Mouse (Mus musculus) liver, embryonic 13.5 days (tissue): ENCODE data around the gene Csrnp2. TPM values are rescaled to one million over a fixed set of nuclear protein-coding genes. Genes with fewer than 3 reads are reported as not detected.
A peak's percentile ranks its signal among the peaks of the same experiment; 100 is the strongest.
"Not testable (repeated sequence)": the region's sequence is repeated elsewhere in the genome, so short reads cannot be mapped to it uniquely, and the experiment has no call there.

Source experiments
- ATAC-seq: fragments of 200-750 bp; cut with Nextera tagmentation; 2 replicates; pipeline ENCODE4 v1.8.0; 2017; ENCODE audit warnings: low read depth, mild to moderate bottlenecking, moderate number of reproducible peaks, moderate library complexity
- DNase-seq: peaks from one replicate; pipeline ENCODE4 v3.0.0; 2022
- H3K27ac ChIP-seq: fragments of 300-500 bp; sonication (generic); 2 replicates; pipeline ENCODE4 v1.5.1; 2015; ENCODE audit warnings: moderate library complexity, mild to moderate bottlenecking, inconsistent platforms
- H3K27me3 ChIP-seq: fragments of 300-500 bp; sonication (generic); 2 replicates; pipeline ENCODE4 v1.6.1; 2015; ENCODE audit warnings: mild to moderate bottlenecking, inconsistent platforms
- H3K36me3 ChIP-seq: fragments of 300-500 bp; sonication (generic); 2 replicates; pipeline ENCODE4 v1.6.1; 2015; ENCODE audit warnings: mild to moderate bottlenecking, inconsistent platforms
- H3K4me1 ChIP-seq: fragments of 300-500 bp; sonication (generic); replicated peaks from 2 replicates; pipeline ENCODE4 v1.6.1; 2015; ENCODE audit warnings: inconsistent platforms
- H3K4me2 ChIP-seq: fragments of 300-500 bp; sonication (generic); 2 replicates; pipeline ENCODE4 v1.6.1; 2015; ENCODE audit warnings: inconsistent platforms, mild to moderate bottlenecking, moderate library complexity
- H3K4me3 ChIP-seq: fragments of 300-500 bp; sonication (generic); replicated peaks from 2 replicates; pipeline ENCODE4 v1.5.1; 2015; ENCODE audit warnings: mild to moderate bottlenecking, inconsistent platforms
- H3K9ac ChIP-seq: fragments of 300-500 bp; sonication (generic); 2 replicates; pipeline ENCODE4 v1.6.1; 2015; ENCODE audit warnings: mild to moderate bottlenecking, inconsistent platforms
- H3K9me3 ChIP-seq: fragments of 300-500 bp; sonication (generic); replicated peaks from 2 replicates; pipeline ENCODE4 v1.6.1; 2016; ENCODE audit warnings: inconsistent platforms
- WGBS: fragments of 180-500 bp; shearing (Covaris S2); methylation state at CpG from one replicate; pipeline ENCODE4 v1.1.7; 2015; ENCODE audit not compliant: insufficient replicate concordance; 5-methylcytosine and 5-hydroxymethylcytosine counted together
- polyA plus RNA-seq: library from polyadenylated mRNA; unstranded; fragments of >200 nt; fragmentation: Nextera tagmentation; extraction: Ambion mirVana; gene quantifications from 2 replicates; pipeline ENCODE4 v1.2.1, GENCODE M21; 2015

The Csrnp2 gene
- polyA plus RNA-seq, 1 experiment from 2014 or later = 1.1 TPM

GRCm38 (mm10) chr15:100510072-100510471 lies 14.8 kb upstream of the Csrnp2 start:
- no peak for DNase-seq
- Histone ChIP-seq H3K4me1 (no peaks in the 10 kb centered on the region), H3K9me3 (no peaks in the 10 kb centered on the region), H3K36me3 (peaks cover 34% of the 10 kb centered on the region), H3K4me2 (no peak overlapping the region), H3K27me3 (no peaks in the 10 kb centered on the region), H3K9ac (no peak overlapping the region), H3K27ac (no peak overlapping the region), H3K4me3 (no peak overlapping the region)
- 84% methylated on average over 11 of the region's 11 CpGs for WGBS
- ATAC-seq = no peak

- Histone ChIP-seq H3K4me2 (no peak overlapping the region), H3K4me3 (no peak overlapping the region)
- WGBS = 78% methylated on average over 13 of the region's 13 CpGs
Observed at GRCm38 (mm10) chr15:100508454-100509167, 13.3 kb upstream of the Csrnp2 start.

GRCm38 (mm10) chr15:100499506-100499905 lies 4.2 kb upstream of the Csrnp2 start:
- H3K27me3 ChIP-seq, H3K36me3 ChIP-seq, ATAC-seq, H3K27ac ChIP-seq, H3K4me2 ChIP-seq, H3K4me1 ChIP-seq, H3K9me3 ChIP-seq, DNase-seq, H3K9ac ChIP-seq, H3K4me3 ChIP-seq: not testable (repeated sequence)
- 82% methylated on average over 8 of the region's 8 CpGs for WGBS

More at GRCm38 (mm10) chr15:100508454-100509167, 13.3 kb upstream of the Csrnp2 start:
- no peaks in the 10 kb centered on the region for H3K9me3 ChIP-seq
- no peaks in the 10 kb centered on the region for H3K4me1 ChIP-seq
- peaks cover 29% of the 10 kb centered on the region for H3K36me3 ChIP-seq
- H3K9ac ChIP-seq = no peak overlapping the region
- no peak overlapping the region for H3K27ac ChIP-seq
- DNase-seq (no peak), ATAC-seq (no peak)
- no peaks in the 10 kb centered on the region for H3K27me3 ChIP-seq

- DNase-seq (no peak), ATAC-seq (peak; percentile 63)
- under 1% methylated on average over 29 of the region's 29 CpGs for WGBS
- Histone ChIP-seq H3K9me3 (no peaks in the 10 kb centered on the region), H3K27ac (peak overlapping the region; percentile 41), H3K36me3 (no peaks in the 10 kb centered on the region), H3K4me3 (peak overlapping the region; percentile 71), H3K9ac (peak overlapping the region; percentile 82), H3K4me1 (peaks cover 23% of the 10 kb centered on the region), H3K4me2 (peak overlapping the region; percentile 98), H3K27me3 (peaks cover 19% of the 10 kb centered on the region)
Observed at GRCm38 (mm10) chr15:100494647-100495046, 641 bp downstream of the Csrnp2 start.

- no peak overlapping the region for H3K27ac ChIP-seq
- no peaks in the 10 kb centered on the region for H3K36me3 ChIP-seq
- ATAC-seq = no peak
- no peak overlapping the region for H3K9ac ChIP-seq
- H3K4me3 ChIP-seq = no peak overlapping the region
- no peaks in the 10 kb centered on the region for H3K9me3 ChIP-seq
- DNase-seq = no peak
- WGBS = 75% methylated on average over 9 of the region's 9 CpGs
- no peak overlapping the region for H3K4me2 ChIP-seq
- peaks cover 28% of the 10 kb centered on the region for H3K4me1 ChIP-seq
- peaks cover 19% of the 10 kb centered on the region for H3K27me3 ChIP-seq
Observed at GRCm38 (mm10) chr15:100491966-100492365, 3.3 kb downstream of the Csrnp2 start.

GRCm38 (mm10) chr15:100489263-100489662 lies 6.0 kb downstream of the Csrnp2 start:
- WGBS = 76% methylated on average over 15 of the region's 15 CpGs

GRCm38 (mm10) chr15:100488297-100488696 lies 7.0 kb downstream of the Csrnp2 start:
- H3K9me3 ChIP-seq, H3K9ac ChIP-seq, H3K4me2 ChIP-seq, ATAC-seq, H3K27ac ChIP-seq, H3K27me3 ChIP-seq, H3K36me3 ChIP-seq, H3K4me3 ChIP-seq, DNase-seq: not testable (repeated sequence)
- 55% methylated on average over 1 of the region's 1 CpGs for WGBS
- H3K4me1 ChIP-seq = peaks cover 15% of the 10 kb centered on the region

More at GRCm38 (mm10) chr15:100489263-100489662, 6.0 kb downstream of the Csrnp2 start:
- H3K9ac ChIP-seq = no peak overlapping the region
- H3K36me3 ChIP-seq = no peaks in the 10 kb centered on the region
- peaks cover 25% of the 10 kb centered on the region for H3K4me1 ChIP-seq
- no peak overlapping the region for H3K4me2 ChIP-seq
- H3K4me3 ChIP-seq = no peak overlapping the region
- ATAC-seq (no peak), DNase-seq (no peak)
- no peaks in the 10 kb centered on the region for H3K9me3 ChIP-seq
- H3K27ac ChIP-seq = no peak overlapping the region
- H3K27me3 ChIP-seq = peaks cover 14% of the 10 kb centered on the region

GRCm38 (mm10) chr15:100487050-100487449 lies 8.2 kb downstream of the Csrnp2 start:
- Histone ChIP-seq H3K4me3 (no peak overlapping the region), H3K4me1 (peaks cover 14% of the 10 kb centered on the region), H3K4me2 (no peak overlapping the region), H3K9me3 (no peaks in the 10 kb centered on the region), H3K36me3 (peaks cover 9% of the 10 kb centered on the region; the same call in 1 of the 2 replicates), H3K27ac (no peak overlapping the region), H3K9ac (no peak overlapping the region), H3K27me3 (no peaks in the 10 kb centered on the region)
- DNase-seq (no peak), ATAC-seq (no peak)
- WGBS = 51% methylated on average over 2 of the region's 2 CpGs

- no peak for ATAC-seq
- Histone ChIP-seq H3K36me3 (peaks cover 14% of the 10 kb centered on the region), H3K9ac (no peak overlapping the region), H3K9me3 (no peaks in the 10 kb centered on the region), H3K27ac (no peak overlapping the region), H3K4me1 (peaks cover 14% of the 10 kb centered on the region), H3K27me3 (no peaks in the 10 kb centered on the region), H3K4me3 (no peak overlapping the region), H3K4me2 (no peak overlapping the region)
- 73% methylated on average over 7 of the region's 7 CpGs for WGBS
- no peak for DNase-seq
Observed at GRCm38 (mm10) chr15:100486450-100486849, 8.8 kb downstream of the Csrnp2 start.

- Histone ChIP-seq H3K36me3 (peaks cover 23% of the 10 kb centered on the region), H3K27me3 (no peaks in the 10 kb centered on the region), H3K9me3 (no peaks in the 10 kb centered on the region), H3K27ac (no peak overlapping the region), H3K4me3 (no peak overlapping the region), H3K9ac (no peak overlapping the region), H3K4me1 (peaks cover 14% of the 10 kb centered on the region), H3K4me2 (no peak overlapping the region)
- DNase-seq = no peak
- ATAC-seq = no peak
- WGBS = 71% methylated on average over 3 of the region's 3 CpGs
Observed at GRCm38 (mm10) chr15:100485576-100485975, 9.7 kb downstream of the Csrnp2 start.

GRCm38 (mm10) chr15:100478925-100479324 lies 16.4 kb downstream of the Csrnp2 start:
- peaks cover 75% of the 10 kb centered on the region for H3K36me3 ChIP-seq
- H3K9me3 ChIP-seq = no peaks in the 10 kb centered on the region
- no peak overlapping the region for H3K4me2 ChIP-seq
- H3K4me3 ChIP-seq = no peak overlapping the region
- WGBS = 77% methylated on average over 4 of the region's 4 CpGs
- H3K4me1 ChIP-seq = peaks cover 5% of the 10 kb centered on the region
- ATAC-seq = no peak
- no peak overlapping the region for H3K9ac ChIP-seq
- DNase-seq = no peak
- H3K27me3 ChIP-seq = no peaks in the 10 kb centered on the region
- H3K27ac ChIP-seq = no peak overlapping the region

- Histone ChIP-seq H3K27me3 (no peaks in the 10 kb centered on the region), H3K36me3 (peaks cover 80% of the 10 kb centered on the region), H3K9ac (no peak overlapping the region), H3K4me2 (no peak overlapping the region), H3K4me1 (peaks cover 5% of the 10 kb centered on the region), H3K4me3 (no peak overlapping the region), H3K27ac (no peak overlapping the region), H3K9me3 (no peaks in the 10 kb centered on the region)
- ATAC-seq = no peak
- no peak for DNase-seq
- 78% methylated on average over 10 of the region's 10 CpGs for WGBS
Observed at GRCm38 (mm10) chr15:100478351-100478750, 16.9 kb downstream of the Csrnp2 start.
